Mouse (Mus musculus) layer of hippocampus, adult 8-10 months (tissue): ENCODE measurements around the gene Clec3a. TPM values are rescaled to one million over a fixed set of nuclear protein-coding genes. Genes with fewer than 3 reads are reported as not detected.

Experiments
- DNase-seq, 2 experiments: peaks; one replicate each; pipeline ENCODE4 v3.0.0; 2022; ENCODE audit warnings: low spot score in 2 of 2
- total RNA-seq, 4 experiments: library from RNA; stranded (reverse); gene quantifications; 2 replicates each; pipeline ENCODE4 v1.2.4; 2022

The Clec3a gene
- total RNA-seq, 4 experiments from 2014 or later = not detected

DNA sequence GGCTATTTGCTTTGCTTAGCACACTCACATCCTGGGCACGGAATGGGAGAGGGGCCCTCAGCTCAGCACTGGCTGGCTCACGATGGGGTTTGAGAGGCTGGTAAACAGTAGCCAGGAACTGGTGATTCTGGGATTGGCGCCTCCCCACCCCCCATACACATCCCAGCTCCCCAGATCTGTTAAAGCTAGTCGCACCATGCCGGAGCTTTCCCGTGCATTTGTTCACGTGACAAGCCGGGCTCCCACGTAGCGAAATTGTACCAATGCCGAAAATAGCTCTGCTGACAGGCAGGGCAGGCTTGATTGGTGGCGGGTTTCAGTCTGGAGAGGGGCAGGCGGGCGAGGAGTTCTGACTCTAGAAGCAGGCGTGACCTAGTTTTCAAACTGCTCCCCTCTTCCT, 38.1 kb downstream of the Clec3a start:
- no peak for DNase-seq

DNA sequence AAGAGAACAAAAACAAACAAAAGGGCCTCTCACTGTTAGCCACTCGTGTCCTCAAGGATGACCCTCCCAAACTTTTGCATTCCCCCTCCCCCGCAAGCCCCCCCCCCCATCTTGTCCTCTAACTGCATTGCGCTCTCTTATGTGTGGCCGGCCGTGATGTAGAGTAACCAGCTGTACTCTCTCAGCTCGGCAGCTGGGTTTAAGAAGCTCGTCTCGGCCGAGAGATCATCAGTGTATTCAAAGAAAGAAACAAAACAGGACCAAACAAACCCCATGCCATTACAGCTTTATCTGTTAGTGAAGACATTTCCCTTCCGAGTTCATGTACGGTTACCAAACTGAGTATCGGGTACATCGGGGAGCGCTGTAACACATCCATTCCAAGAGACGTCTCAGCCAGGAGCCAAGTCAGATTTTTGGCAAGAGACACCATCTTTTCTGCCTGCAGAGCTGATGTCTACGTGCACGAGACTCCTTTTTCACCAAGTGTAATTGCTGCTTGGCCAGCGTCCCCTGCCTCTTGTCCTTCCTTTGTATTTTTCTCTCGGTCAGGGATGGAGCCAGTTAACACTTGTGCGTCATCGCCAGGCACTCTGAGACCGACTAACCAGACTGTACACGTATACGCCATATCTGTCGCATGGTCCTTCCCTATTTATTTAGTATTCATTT, 40.4 kb downstream of the Clec3a start:
- no peak for DNase-seq

DNA sequence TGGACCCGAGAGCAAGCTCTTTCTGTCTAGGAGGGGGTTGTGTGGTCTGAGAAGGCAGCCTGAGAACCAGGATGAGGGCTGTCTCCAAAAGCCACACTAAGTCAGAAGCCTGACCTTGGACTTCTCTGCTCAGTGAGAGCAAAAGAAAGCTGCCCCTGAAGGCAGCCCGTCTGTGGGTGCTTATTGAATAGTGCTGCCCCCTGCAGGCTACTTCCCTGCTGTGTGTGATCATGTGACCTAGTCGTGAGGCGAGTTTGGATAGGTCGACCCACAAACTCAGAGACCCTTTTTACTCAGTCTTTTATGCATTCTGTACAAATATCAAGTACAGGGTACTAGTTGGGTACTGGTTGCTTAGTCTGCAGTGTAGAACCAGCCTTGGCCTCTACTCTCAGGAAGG, 42.7 kb downstream of the Clec3a start:
- no peak for DNase-seq

DNA sequence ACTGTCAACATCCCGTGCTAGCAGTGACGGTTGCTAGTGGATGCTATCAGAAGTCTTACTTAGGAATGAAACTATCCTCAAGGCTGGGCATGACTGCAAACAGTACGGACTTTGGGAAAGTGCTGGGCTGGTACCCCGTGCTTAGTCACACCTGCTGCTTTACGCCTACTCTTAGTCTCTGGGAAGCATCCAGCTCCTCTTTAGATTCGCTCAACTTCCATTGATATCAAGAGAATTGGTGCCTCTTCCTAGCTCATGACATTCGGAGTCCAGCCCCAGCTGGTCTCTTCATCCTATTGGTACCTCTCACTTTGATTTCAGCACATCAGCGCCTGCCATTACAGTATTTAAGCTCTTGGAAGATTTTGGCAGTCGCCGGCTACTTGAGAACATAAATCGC, 44.7 kb downstream of the Clec3a start:
- peak in 1 of 2 experiments; percentile 26 for DNase-seq

DNA sequence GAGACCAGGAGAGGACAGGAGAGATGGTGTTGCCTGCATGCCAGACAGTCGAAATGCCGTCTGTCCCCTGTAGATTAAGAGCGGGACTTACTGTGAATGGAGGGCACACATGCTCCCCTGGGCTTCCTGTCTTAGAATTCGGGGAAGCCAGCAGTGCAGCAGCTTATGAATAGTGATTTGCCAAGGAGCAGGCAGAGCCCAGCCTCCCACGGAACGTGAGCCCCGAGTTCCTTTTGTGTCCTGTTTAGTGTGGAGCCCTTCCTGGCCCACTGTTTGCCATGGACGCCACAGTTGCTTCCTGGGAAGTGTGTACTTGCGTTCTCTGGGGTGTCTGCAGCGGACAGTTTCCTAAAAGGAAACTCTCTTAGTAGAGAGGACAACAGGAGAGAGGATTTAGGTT, 45.4 kb downstream of the Clec3a start:
- DNase-seq = no peak

DNA sequence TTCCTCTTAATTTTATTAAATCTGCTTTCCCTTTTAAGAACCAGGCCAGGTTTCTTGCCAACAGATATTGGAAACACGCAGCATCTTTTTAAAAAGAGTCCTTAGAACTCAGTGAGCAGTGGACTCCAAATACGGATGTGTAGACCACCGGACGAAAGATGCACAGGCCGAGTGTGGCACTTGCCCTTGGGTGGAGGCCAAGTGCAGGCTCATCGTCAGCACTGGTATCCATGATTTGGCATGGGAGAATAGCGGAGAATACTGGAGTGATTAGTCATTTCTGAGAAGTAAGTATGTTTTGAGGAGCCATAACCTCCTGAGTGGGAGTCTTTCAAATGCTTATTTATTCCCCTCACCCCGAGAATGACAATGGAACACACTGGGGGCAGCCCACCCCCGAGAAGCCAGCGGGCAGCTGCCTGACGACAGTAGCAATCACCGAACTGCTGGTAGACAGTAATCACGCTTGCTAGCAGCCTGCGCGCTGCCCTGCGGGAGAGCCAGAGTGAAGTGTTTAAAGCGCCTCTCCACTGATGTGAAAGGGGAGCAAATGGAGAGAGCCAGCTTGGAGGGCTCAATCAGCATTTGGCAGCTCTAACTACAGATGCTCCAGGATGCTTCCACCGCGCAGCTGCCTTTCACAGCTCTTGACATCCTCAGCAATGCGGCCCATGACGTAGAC, 50.8 kb downstream of the Clec3a start:
- DNase-seq = no peak

DNA sequence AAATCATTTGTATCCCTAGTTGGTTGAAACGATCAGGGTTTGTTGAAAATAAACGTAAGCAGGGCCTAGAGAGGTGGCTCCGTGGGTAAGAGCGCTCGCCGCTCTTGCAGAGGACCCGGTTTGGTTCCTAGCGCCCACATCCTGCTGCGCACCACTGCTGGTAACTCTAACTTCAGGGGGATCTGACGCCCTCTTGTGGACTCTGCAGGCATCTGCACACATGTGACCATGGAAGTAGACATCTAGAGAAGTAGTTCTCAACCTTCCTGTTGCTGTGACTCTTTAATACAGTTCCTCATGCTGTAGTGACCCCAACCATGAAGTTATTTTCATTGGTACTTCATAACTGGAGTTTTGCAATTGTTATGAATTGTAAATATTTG, 51.3 kb downstream of the Clec3a start:
- no peak for DNase-seq

DNA sequence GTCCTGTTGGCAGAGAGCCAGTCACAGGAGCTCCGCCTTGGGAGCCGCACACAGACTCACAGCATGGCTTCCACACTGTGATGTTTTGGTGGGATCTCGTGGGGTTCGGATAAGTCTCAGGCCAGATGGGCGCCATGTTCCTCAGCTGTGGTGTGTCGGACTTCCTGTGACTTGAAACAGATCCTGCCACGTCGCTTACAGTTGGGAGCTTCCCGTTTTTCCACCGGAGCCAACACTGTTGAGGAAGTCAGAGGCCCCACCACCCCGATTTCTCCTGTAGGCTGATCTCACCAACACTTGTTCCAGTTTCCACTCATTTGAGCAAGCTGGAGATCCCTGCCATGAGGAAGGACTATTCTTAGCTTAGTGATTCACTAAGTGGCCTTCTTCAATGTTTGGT, 55.7 kb downstream of the Clec3a start:
- no peak for DNase-seq

Other genes with a start within 250 kb of the Clec3a start
- 10 to 100 TPM; 12.5 to 15.3 (median 13.2) TPM for gene Vat1l, start 212.5 kb upstream of the Clec3a start, total RNA-seq
- gene Wwox, start 21.6 kb downstream of the Clec3a start, total RNA-seq = 10 to 100 TPM; 14.4 to 17.9 (median 16.4) TPM